Mouse (Mus musculus) monocyte, adult 5-6 weeks (primary cell): Measurements from ENCODE around the gene Ostm1. TPM values are rescaled to one million over a fixed set of nuclear protein-coding genes. Genes with fewer than 3 reads are reported as not detected.

Experiments used
- ATAC-seq: fragments of 153-309, 156-312 bp; replicated peaks from 2 replicates; pipeline ENCODE4 v1.8.0; 2017; ENCODE audit warnings: mild to moderate bottlenecking; ENCODE audit not compliant: low TSS enrichment, insufficient number of reproducible peaks, severe bottlenecking, poor library complexity, low FRiP score
- total RNA-seq: library from RNA; stranded (forward); fragments of 200-1000, 200-491, 200-594 nt; gene quantifications from 3 replicates; pipeline ENCODE4 v1.2.3, GENCODE M21; 2017

Ostm1 gene
- 73.5 to 79.9 TPM (median 79.6 TPM) in 3 replicates for total RNA-seq

- no peak for ATAC-seq
These were observed at the start of gene Ostm1, which contains the start of gene Nr2e1 for GRCm38 (mm10) chr10:42583157-42583872. Ostm1 (plus strand) TSS chr10:42583822. Nr2e1 (minus strand) TSS chr10:42583632.

DNA sequence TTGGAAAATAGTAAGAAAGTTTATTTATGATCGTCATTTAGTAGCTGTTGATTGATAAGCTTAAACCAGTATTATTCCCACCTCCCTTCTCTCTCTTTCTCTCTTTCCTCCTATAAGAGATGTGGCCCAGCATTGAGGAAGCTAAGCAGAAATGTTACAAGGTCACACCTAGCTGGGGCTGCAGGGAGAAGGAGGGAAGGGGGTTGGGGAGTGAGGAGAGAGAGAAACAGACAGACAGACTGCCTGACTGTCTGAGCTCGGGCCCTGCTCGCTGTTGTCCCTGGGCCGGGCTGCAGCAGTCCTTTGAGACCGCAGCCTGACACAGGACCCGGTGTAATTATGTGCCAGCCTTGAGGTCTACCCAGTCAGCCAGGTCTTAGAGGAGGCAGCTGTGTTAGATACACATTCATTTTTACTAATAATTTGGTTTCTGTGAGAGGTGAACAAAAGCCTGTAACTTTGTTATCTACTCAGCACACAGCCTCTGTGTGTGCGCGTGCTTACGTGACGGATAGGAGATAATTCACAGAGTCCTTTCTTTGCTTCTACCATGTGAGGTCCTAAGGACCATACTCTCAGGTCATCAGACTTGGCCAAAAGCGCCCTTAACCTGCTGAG lies 49.7 kb upstream of the Ostm1 start:
- no peak for ATAC-seq

GRCm38 (mm10) chr10:42537571-42538316 lies 45.9 kb upstream of the Ostm1 start:
- no peak for ATAC-seq

GRCm38 (mm10) chr10:42545707-42546503 lies 37.7 kb upstream of the Ostm1 start:
- no peak for ATAC-seq

GRCm38 (mm10) chr10:42546507-42546906 lies 37.1 kb upstream of the Ostm1 start:
- ATAC-seq = no peak

- ATAC-seq = no peak
These were observed 23.9 kb upstream of the Ostm1 start for GRCm38 (mm10) chr10:42559581-42560200.

DNA sequence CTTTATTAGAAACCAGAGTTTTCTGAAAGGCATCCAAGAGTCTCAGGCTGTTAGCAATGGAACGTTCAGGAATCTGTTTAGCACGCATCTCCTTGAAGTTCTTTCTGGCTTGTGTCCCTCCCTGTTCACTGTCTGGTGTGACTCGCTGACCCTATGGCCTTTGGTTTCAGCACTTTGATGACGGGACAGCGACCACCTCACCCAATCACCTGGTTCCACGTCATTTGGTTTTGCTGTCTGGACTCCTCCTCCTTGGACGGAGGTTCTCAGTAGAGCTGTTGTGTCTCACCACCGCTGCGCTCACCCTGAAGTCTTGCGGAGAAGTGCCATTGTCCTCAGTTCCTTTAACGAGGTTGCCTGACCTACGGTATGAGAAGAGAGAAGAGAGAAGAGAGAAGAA lies 21.4 kb upstream of the Ostm1 start:
- no peak for ATAC-seq

- no peak for ATAC-seq
These were observed 11.1 kb upstream of the Ostm1 start for GRCm38 (mm10) chr10:42572567-42572966.

DNA sequence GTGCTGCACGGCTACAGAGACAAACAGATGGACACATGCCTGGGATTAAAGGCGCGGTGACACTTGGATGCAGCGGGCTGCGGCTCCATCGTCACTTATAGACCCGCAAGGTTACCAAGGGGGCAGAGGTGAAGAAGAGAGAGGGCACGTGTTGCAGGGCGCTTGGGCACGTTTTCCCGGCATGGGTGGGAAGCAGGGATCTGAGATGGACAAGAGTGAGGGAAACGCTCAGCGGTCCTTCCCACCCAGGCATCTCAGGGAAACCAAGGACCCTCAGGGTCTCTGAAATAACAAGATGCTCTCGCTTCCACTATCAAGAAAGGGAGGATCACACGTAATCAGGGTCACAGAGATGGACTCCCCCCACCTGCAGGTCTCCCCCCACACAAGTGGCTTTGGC lies 10.7 kb upstream of the Ostm1 start:
- no peak for ATAC-seq

DNA sequence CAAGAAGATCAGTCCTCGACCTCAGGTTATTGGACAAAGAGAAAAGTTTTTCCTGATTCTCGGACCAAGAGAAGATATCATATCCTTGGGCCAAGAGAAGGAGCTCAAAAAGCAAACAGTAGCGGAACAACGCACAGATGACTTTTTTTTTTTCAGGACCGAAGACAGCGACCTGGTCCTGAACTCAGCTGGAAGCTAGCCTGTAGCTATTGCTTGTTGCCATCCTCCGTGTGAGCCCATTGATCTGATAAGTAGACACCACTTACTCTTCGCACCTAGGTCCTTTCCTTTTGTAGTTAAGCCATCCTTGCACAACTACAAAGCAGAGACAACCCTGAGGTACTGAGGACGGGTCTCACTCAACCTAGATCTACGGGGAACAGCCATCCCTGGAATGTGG lies 9.0 kb upstream of the Ostm1 start:
- ATAC-seq = no peak

- ATAC-seq = no peak
These were observed 5.9 kb upstream of the Ostm1 start for GRCm38 (mm10) chr10:42577525-42578280.

- ATAC-seq = no peak
These were observed 5.3 kb upstream of the Ostm1 start for GRCm38 (mm10) chr10:42578281-42578675.

- ATAC-seq = no peak
These were observed 4.7 kb upstream of the Ostm1 start for GRCm38 (mm10) chr10:42578698-42579474.

GRCm38 (mm10) chr10:42579475-42580130 lies 4.0 kb upstream of the Ostm1 start:
- no peak for ATAC-seq

- ATAC-seq = no peak
These were observed 3.3 kb upstream of the Ostm1 start for GRCm38 (mm10) chr10:42580131-42580950.

GRCm38 (mm10) chr10:42580951-42581277 lies 2.7 kb upstream of the Ostm1 start:
- no peak for ATAC-seq
